Mouse (Mus musculus): Measurements from ENCODE around the gene Fam126b.
A peak's percentile ranks its signal among the peaks of the same experiment; 100 is the strongest.
"Not testable (repeated sequence)": the region's sequence is repeated elsewhere in the genome, so short reads cannot be mapped to it uniquely, and the experiment has no call there.

Gene Fam126b

GRCm38 (mm10) chr1:58568456-58569130 is 17.5 kb downstream of the Fam126b start:
- DNase-seq (ENCODE audit: low spot score), result no peak

GRCm38 (mm10) chr1:58566621-58567020 is 19.5 kb downstream of the Fam126b start:
- DNase-seq (ENCODE audit: low spot score), result no peak

GRCm38 (mm10) chr1:58564981-58565380 is 21.1 kb downstream of the Fam126b start:
- no peak for DNase-seq (ENCODE audit: low spot score)

GRCm38 (mm10) chr1:58562455-58562854 is 23.7 kb downstream of the Fam126b start:
- no peak for DNase-seq (ENCODE audit: low spot score)

GRCm38 (mm10) chr1:58560370-58560769 is 25.8 kb downstream of the Fam126b start:
- DNase-seq (ENCODE audit: low spot score), result not testable (repeated sequence)

- DNase-seq (ENCODE audit: low spot score), result no peak
Observed at GRCm38 (mm10) chr1:58541386-58541785, 44.7 kb downstream of the Fam126b start.

DNA sequence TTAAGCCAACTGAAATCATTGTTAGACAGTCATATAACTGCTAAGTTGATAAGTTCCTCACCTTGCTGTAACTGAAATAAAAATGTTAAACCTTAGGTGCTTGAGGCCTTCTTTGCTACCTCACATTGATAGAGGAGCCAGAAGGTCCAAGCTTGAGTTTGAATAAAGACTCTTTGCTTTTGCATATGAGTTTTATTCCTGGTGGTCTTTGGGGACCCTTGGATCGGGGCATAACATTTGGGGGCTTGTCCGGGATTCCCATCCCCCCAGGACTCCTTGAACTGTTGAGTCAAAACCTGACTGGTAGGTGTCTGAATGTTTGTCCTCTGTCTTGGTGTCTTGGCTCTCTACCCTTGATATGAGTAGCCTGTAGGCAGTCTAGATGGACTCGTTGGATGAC is 78.9 kb downstream of the Fam126b start:
- no peak for DNase-seq (ENCODE audit: low spot score)

- DNase-seq (ENCODE audit: low spot score), result peak; percentile 94
Observed at GRCm38 (mm10) chr1:58504577-58505254, 81.4 kb downstream of the Fam126b start, which contains the start of gene Orc2. TSS of gene Orc2 (minus strand) at chr1:58505109.

DNA sequence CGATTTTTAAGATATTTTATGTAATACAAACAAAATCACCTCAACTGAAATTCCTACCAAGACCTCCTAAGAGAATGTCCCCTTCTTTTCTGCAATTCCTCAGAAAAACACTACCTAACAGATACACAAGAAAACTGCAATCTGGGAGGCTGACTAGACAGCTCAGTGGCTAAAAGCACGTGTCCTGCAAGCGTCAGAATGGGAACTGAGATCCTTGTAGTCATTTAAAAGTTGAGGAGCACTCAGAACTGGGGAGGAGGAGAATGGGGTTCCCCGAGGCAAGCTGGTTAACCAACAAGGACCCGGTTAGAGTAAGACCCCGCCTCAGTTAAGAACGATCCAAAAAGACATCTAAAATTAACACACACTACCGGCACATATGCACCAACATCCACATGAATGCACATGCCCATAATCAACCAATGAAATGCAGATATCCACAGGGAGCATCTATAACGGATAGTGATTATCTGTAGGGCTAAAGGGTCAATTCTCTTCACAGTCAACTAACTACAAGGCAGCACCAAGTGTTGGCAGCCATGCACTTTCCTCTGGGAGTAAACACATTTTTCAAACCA is 82.2 kb downstream of the Fam126b start:
- no peak for DNase-seq (ENCODE audit: low spot score)

GRCm38 (mm10) chr1:58503134-58503533 is 83.0 kb downstream of the Fam126b start:
- DNase-seq (ENCODE audit: low spot score), result no peak

GRCm38 (mm10) chr1:58498758-58499157 is 87.4 kb downstream of the Fam126b start:
- DNase-seq (ENCODE audit: low spot score), result no peak

GRCm38 (mm10) chr1:58497678-58498077 is 88.4 kb downstream of the Fam126b start:
- no peak for DNase-seq (ENCODE audit: low spot score)

GRCm38 (mm10) chr1:58495603-58496002 is 90.5 kb downstream of the Fam126b start:
- no peak for DNase-seq (ENCODE audit: low spot score)

DNA sequence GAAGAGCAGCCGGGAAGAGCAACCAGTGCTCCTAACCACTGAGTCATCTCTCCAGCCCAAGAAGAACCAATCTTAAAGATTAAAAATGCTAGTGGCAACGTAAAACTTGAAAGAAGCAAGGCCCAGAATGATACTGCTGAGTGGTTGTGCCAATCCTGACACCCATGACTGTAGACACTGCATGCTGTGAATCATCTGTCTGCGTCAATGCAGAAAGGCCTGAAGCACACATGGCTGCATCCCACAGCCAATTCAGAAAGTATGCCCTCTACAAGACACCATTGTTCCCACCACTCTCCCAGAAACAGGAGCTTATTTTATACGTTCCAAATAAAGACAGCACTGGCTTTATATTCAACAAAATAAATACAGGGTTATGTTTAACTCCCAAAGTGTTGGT is 103.5 kb downstream of the Fam126b start:
- DNase-seq (ENCODE audit: low spot score), result no peak

GRCm38 (mm10) chr1:58475662-58476061 is 110.5 kb downstream of the Fam126b start:
- no peak for DNase-seq (ENCODE audit: low spot score)

Measured in testis, postnatal 14 days (tissue).